Mouse (Mus musculus) CD4-positive, CD25-positive, alpha-beta regulatory T cell, adult 4 months (primary cell): Measurements from ENCODE around the gene Eral1. TPM values are rescaled to one million over a fixed set of nuclear protein-coding genes. Genes with fewer than 3 reads are reported as not detected.
A peak's percentile ranks its signal among the peaks of the same experiment; 100 is the strongest.

Source experiments
- ATAC-seq: one replicate; pipeline ENCODE4 v1.8.0; 2017
- polyA plus RNA-seq, 2 experiments: library from polyadenylated mRNA; unstranded; fragments of 100-300 nt; shearing (Covaris generic); gene quantifications; one replicate each; pipeline ENCODE4 v1.2.1; 2017

Gene Eral1
- polyA plus RNA-seq, result 10 to 100 TPM; 39.9 to 61.8 TPM

DNA sequence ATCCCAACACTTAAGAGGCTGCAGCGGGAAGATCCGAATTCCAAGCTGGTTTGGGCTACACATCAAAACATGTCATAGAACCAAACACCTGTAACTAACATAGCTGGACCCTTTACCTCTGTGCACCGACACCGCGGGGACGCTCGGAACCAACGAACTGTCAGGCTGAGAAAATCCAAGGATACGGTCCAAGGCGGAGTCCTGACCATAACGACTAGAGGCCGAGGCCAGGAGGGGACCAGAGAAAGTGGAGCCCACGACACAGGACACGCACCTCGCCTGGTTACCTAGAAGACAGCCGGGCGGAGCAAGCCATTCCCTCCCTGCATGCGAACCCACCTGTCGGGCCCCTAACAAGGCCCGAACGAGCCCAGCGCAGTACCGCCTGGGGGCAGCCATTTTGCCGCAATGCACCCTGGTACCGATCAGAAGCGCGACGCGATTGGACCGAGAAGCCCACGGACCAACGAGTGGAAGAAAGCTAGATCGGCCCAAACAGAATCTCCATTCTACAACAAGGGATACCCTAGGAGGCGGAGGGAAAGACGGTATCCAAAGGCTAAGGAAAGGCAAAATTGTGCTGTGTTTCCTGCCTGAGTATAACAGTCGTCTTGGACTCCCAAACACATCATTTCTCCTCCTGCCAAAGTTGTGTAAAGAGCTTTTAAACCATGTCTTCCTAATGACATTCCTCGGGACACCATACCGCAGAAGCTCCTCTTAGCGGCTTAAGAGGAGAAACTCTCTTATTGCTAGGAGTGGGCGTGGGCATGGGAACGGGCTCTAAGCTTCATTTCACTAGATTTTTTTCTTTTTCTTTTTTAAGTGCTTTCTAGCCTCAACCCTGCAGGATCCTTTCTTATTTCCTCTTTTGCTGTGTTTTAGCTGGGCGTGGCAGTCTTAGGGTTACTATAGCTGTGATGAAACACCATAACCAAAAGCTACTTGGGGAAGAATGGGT is at the start of gene Eral1:
Gene Eral1 (minus strand): TSS at position 423 of the 961 bp plus-strand sequence.
- ATAC-seq, result peak; percentile 100

DNA sequence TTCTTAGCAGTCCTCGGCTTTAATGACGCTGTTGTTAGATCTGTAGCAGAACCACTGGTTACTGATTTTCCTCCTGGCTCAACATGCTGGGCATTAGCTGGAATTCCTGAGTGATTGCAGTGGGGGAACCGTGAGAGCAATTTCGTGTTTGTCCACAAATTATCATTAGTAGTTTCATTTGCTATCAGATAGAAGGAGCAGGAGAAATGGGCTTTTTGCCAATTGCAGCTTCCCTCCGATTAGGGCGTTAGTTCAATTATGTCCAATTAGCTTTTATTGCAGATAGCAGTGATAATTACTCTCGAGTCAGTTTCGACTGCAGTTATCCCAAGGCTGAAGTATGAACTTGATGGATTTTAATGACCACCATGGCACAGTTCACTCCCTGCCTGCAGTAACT is 49.3 kb upstream of the Eral1 start:
- no peak for ATAC-seq

DNA sequence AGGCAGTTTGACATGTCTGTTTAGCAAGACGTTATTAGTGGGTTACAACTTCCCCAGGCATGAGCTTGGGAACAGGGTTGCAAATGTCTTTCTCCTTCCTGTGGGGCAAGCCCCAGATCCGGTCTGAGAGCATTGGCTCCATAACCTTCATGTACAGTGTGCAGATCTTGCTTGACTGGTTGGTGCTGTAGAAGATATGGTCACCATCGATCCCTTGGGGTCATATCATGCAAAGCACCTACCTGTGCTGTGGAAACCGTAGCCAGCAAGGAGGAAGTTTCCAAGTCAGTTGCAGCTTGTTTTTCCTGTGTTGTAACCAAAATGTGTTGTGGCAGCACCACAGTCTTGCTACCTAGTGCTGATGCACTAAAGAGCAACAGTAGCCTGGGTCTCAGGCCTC is 46.6 kb upstream of the Eral1 start:
- no peak for ATAC-seq

DNA sequence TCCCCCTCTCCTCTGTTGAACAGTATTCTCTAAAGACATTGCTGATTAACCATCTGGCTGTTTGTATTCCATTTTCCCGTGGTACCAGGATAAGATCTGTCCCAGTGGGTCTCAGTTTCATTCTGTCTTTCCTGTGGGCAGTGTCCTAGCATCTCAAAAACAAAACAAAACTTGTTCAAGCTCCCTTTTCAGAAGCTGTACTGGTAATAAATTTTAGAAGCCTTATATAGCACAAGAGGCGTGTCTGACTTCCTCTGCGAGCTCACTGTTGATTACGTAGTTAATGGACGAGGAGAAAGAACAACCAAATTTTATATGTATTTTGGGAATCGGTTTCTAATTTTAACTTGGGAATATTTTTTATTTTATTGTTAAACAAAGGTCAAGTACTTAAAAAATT is 45.5 kb upstream of the Eral1 start:
- ATAC-seq, result peak; percentile 34

DNA sequence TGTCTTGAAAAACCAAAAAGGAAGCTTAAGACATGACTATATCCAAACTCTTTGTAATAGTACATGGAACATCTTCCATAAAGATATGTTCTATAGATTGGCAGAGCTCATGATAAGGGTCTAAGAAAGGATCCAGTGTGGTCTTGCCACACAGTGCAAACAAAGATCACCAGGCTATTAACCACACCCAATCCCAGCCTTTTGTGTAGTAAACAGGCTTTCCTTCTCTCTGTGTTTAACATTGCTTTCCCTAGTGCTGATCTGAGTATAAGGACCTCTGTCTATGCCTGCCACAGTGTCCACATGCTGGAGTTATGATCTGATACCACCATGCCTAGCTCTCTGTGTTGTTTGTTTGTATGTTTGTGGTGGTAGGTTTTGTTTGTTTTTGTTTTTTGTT is 43.6 kb upstream of the Eral1 start:
- no peak for ATAC-seq

DNA sequence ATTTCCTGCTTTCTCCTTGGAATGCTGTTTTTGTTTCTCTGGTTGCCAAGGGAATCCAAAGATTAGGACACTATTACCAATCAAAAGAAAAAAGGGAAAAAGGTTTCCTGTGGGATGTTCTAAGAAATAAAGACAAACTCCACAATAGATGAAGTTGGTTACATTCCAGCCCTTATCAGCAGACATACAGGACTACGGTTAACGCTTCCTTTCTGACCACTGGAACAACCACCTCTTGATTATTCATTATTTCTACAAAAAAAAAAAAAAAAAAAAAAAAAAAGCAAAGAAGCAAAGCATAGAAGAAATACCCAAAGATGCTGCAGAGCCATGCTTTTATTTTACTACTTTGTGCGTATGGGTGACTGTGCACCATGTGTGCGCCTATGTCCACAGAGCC is 42.6 kb upstream of the Eral1 start:
- ATAC-seq, result no peak

DNA sequence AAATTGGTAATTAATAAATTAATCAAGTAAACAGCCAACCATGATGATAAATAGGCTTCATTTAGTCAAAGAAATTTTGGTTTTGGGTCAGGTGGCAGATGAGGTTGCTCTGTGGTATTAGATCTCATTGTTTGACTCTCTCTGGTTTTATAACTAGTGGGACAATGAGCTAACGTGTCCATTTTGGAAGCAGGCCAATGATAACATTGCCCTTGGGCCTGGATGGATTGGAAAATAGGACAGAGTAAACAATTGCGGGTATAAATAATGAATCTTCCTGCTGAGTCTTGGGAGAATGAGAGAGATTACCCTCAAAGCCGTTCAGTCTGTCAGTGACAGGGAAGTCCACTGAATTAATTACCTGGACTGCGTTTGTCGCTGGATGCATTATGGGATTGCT is 41.0 kb upstream of the Eral1 start:
- no peak for ATAC-seq

DNA sequence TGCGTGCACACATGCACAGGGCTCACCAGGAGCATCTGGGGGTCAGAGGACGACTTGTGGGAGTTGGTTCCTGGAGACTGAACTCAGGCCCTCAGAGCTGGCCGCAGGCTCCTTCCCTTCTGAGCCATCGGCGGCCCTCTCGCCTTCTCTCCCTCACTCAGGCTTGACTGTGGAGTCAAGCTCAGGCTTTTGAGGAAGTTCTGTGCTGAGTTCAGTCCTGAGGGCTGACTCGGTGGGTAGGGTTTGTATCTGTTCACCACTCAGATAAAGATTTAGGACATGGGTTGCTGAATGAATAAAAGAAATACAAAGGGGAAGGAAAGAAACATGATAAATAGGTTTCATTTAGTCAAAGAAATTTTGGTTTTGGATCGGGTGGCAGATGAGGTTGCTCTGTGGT is 39.7 kb upstream of the Eral1 start:
- ATAC-seq, result no peak

DNA sequence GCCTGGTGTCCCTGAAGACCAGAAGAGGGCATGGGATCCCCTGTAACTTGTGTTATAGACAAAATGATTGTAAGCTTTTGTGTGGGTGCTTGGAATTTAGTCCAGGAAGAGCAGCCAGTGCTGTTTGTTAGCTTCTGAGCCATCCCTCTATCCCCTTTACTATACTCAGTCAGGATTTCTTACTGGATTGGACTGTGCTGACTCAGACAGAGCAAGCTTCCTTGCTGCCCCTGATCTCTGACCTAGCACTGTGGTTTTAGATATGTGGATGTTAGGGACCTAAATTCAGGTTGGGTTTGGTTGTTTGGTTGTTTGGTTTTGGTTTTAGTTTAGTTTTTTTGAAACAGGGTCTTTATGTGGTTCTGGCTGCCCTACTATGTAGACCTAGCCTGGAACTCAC is 38.3 kb upstream of the Eral1 start:
- no peak for ATAC-seq

DNA sequence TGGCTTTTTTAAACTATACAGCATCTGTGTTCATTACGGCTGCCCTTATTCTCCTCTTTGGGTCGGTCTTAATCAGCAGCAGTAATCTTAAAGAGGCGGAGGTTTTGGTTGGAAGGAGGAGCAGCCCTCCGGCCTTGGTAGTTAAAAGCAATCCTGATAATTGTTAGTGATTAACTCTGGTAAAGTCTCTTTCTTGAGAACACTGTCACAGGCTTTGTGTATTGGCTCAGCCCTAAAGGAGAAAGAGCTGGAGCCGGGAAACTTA is 35.9 kb upstream of the Eral1 start:
- ATAC-seq, result no peak

DNA sequence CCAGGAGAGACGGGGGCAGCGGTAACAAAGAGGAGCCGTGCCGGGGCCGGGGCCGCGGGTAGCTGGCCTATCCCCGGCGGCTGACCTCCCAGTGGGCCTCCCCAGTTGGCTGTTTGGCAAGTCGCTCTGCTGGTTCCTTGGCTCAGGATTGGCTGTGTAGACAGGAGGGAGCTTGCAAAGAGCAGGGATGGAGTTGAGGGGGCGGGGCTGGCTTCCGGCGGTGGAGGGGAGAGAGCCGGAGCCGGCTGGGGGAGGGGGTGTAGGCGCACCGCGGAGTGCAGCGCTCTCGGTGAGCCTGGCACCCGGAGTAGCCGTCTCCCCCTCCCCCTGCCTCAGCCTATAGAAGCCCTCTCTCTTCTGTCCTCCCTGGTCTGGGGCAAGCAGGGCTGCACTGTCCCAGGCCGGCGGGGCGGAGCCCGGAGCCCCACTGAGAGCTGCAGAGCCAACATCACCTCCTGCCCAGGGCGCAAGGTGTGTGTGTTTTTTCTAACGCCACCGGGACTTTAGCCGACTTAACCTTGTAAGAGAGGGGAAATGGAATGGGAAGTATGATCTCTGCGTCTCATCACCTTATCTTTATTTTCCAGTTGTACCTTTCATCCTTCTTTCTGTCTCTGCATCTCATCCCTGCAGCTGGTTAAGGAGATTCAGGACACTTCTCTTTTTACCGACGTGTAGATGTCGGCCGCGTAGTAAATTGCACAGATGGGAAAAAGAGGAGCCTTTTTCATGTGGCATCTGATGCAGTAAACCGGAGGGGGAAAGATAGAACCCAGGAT is 35.4 kb upstream of the Eral1 start:
- ATAC-seq, result peak; percentile 90

DNA sequence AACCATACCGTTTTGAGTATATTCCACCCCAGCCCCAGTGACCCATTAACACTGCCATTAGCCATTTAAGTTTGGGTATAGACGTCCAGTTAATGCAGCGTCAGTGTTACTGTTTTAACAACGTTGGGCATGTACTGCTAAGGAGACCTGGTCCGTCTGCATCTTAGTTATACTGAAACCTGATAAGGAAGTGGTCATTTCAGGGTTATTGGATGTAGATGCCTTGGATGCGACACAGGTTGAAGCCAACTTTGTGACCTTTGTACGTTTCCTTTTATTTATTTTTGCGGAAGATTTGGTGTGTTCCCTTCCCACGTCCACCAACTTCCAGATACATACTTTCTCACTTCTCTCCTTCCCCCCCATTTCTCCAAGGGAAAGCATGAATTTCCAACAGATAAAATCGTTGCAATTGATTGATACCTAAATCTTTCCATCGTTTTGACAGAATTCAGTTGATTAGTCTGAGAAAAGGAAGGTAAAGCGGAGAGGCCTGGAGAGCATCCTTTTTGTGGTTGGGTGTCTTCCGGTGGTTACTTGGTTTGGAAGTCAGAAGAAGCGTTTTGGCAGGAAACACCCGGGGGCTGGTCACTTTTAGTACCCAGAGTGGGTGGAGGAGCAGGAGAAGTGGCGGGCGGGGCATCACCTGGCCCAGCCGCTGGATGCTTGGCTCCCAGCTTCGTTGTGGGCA is 34.6 kb upstream of the Eral1 start:
- peak; percentile 56 for ATAC-seq

DNA sequence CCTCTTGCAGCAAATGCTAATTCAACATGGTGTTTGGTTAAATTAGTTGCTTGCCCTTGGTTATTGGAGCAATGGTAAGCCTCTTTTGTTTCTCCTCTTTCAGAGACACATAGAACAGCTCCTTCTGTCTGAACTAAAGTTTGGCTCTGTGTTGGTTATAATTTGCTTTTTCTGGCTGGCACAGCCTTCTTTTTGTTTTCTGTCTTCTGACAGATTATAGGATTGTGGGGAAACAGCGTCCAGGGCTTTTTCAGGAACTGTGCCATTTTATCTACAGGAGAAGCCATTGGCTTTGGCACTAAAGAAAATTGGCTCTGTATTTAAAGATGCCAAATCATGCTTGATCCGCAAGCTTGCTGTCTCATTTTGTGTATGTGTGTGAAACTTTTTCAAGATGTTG is 33.4 kb upstream of the Eral1 start:
- ATAC-seq, result no peak

DNA sequence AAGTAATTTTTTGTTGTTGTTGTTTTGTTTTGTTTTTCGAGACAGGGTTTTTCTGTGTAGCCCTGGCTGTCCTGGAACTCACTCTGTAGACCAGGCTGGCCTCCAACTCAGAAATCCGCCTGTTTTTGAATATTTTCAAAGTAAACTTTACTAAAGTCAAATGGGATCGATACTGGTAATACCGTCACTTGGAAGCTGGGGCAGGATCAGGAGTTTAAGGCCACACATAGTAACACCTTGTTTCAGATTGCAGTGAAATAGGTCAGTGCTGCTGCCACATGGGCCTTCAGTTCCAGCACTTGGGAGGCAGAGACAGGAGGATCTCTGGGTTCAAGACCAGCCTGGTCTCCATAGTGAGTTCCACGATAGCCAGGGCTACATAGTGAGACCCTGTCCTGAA is 24.3 kb upstream of the Eral1 start:
- ATAC-seq, result no peak

DNA sequence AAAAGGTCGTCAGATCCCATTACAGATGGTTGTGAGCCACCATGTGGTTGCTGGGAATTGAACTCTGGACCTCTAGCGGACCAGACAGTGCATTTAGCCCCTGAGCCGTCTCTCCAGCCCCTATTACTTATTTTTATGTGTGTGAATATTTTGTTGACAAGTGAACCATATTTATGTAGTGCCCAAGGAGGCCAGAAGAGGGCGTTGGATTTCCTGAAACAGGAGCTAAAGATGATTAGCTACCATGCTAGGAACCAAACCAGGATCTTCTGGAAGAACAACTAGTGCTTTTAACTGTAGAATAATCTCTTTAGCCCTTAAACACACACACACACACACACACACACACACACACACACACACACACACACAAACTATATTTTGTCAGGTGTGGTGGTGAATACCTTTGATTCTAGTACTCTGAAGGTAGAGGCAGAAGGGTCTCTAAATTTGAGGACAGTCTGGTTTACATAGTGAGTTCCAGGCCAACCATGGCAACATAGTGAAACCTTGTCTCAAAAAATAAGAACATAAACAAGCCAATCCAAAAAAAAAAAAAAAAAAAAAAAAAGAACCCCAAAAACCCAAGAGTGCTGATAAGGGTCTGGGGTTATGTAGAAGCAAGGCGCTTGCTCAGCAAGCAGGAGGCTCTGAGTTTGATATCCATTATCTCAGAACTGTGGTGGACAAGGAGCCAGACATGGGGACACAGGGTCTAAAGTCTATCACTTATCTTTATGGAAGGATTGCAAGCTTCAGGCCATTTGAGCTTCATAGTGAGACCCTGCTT is 23.0 kb upstream of the Eral1 start:
- ATAC-seq, result no peak

DNA sequence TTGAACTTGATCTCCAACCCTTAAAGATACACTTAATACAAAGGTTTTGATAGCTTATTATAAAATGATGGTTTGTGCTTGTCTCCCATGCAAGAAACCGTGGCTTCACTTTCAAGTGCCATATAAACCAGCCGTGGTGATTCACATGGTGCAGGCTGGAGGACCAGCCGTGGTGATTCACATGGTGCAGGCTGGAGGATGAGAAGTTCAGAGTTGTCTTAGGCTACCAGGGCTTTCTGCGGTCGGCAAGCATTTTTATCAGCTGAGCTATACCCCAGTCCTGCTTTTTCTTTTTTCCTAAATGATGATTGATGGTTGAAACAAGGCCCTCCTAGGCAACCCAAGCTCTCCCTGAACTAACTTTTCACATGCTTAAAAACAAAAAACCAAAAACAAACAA is 22.0 kb upstream of the Eral1 start:
- ATAC-seq, result no peak

DNA sequence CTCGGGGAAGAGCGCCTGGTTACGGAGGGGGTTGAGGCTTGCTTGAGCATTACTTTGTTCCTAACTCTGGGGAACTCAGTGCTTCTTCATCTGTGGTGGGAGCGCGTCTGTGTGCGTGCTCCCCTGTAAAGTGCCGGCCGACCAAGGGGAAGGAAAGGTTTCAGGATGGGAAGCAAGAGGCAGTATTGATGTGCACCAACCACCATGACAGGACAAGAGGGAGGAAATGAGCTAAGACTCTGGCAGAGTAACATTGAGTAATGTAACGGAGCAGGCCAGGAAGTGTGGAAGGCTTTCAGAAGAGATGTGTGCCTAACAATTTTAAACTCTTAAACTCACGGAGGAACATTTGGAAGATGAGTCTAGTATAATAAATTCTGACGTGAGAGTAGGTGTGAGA is 20.6 kb upstream of the Eral1 start:
- no peak for ATAC-seq

DNA sequence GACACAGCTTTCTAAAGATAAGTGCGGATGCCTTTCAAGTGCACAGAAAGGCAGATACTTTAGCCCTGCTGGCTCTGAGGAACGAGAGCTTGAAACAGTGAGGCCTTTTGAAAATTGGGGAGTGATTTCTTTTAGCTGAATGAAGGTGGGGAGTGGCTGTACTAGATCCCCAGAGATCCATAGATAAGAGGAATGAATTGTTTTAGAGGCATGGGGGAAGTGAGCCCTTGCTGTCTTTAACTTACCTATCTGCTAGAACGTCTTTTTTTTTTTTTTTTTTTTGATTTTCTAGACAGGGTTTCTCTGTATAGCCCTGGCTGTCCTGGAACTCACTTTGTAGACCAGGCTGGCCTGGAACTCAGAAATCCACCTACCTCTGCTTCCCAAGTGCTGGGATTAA is 16.9 kb upstream of the Eral1 start:
- ATAC-seq, result no peak

DNA sequence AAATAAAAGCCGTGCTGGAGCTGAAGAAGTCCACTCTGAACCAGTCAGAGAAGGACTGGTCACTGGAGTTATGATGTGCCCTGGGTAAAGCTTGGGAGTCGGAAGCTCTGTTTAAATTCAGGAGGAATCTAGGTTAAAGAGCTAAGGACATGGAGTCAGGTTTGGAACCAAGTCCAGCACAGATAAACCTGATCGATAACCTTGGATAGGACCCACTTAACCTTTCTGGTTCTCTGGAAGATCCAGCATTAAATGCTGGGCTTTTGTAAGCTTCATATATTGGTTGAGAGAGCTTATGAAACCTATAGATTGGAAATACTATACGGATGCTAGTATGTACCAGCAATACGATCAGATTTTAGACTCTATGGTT is 14.9 kb upstream of the Eral1 start:
- ATAC-seq, result no peak

DNA sequence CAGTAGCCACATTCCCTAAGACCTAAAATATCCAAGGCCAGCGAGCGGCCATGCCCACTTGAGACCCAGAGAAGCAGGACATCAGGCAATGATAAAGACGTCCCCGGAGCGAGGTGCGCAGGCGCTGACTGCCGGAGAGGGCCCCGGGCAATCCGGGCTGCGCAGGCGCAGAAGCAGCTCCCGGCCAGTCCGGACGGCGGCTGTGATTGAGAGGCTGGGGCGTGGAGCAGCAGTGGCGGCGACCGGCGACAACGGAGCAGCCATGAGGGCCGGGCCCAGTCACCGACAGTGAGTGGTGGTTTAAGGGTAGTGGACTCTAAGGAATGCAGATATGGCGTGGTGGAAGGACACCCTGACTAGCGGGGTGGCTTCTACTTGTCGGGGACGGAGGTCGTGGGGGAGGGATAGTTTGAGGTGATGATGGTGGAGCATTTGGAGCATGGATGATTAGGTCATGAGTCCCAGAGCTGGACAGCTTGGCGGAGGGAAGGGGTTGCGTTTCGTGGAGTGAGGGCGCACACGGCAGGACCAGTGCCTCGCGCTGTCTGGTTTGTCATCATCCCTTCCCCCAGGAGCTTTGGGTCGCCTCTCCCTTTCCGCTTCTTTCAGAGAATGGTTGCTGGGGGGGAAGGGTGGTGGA is 14.4 kb upstream of the Eral1 start, which contains the start of gene Fam222b:
Gene Fam222b (plus strand): TSS at position 157 of the 640 bp plus-strand sequence.
- ATAC-seq, result peak; percentile 90

DNA sequence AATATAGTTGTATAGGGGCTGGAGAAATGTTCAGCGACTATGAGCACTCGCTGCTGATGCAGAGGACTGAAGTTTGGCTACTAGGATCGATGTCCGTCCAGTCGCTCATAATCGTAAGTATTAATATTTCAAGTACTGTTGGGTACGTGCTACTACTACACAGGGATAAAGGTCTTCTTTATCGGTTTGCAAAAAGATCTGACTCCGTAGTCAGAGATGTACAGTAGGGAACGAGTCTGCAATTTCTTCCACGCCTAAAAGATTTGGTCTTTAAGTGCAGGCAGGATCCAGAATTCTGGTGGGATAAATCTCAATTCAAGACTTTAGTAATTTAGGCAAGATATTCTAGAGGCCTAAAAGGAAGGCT is 13.9 kb upstream of the Eral1 start:
- ATAC-seq, result peak; percentile 20

DNA sequence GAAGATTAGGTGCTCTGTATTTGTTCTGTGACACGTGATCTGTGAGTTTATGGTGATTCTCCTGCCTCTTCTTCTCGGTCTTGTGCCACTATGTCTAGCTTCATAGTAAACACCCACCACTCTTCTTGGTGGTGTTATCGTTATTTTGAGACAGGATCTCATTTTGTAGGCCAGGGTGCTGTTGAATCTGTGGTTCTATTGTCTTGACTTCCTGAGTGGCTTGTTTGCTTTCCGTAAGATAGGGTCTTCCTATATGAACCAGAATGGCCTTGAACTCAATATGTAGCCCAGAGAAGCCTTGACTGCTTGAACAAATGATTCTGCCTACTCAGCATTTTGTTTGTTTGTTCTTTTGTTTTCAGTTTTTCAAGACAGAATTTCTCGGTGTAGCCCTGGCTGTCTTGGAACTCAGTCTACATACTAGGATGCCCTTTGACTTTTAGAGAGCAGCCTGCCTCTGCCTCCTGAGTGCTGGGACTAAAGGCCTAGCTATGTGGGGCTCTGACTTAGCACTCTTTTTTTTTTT is 7.6 kb upstream of the Eral1 start:
- ATAC-seq, result no peak
